Mouse (Mus musculus): ENCODE data around the gene Cdc42ep4. TPM values are rescaled to one million over a fixed set of nuclear protein-coding genes. Genes with fewer than 3 reads are reported as not detected.

Gene Cdc42ep4
- polyA plus RNA-seq, 2 experiments: 47.3 to 49.6 TPM

- Histone ChIP-seq H3K36me3 (ENCODE audit: control insufficient read depth, insufficient read depth, low read length) (peaks cover 18% of the 10 kb centered on the region), H3K27me3 (ENCODE audit: control insufficient read depth, insufficient read depth, low read length) (no peaks in the 10 kb centered on the region), H3K9ac (ENCODE audit: low read depth, low read length, severe bottlenecking) (no peak overlapping the region), H3K27ac (replicated peaks; ENCODE audit: low read depth, low read length) (no peak overlapping the region), H3K4me3 (replicated peaks; ENCODE audit: low read length) (no peak overlapping the region), H3K9me3 (ENCODE audit: control insufficient read depth, low read length) (no peaks in the 10 kb centered on the region), H3K4me2 (replicated peaks; ENCODE audit: low read depth, low read length, severe bottlenecking) (no peak overlapping the region), H3K4me1 (ENCODE audit: control insufficient read depth, insufficient read depth, low read length) (no peaks in the 10 kb centered on the region)
- WGBS: 86% methylated on average over 7 of the region's 7 CpGs
- no peak for TF ChIP-seq POLR2A (IDR thresholded peaks at IDR 0.05; ENCODE audit: borderline replicate concordance, extremely low read depth, insufficient read depth, insufficient read length)
- DNase-seq (ENCODE audit: low spot score) (no peak), ATAC-seq (ENCODE audit: low FRiP score, low read depth) (no peak)
Observed at GRCm38 (mm10) chr11:113699643-113700042, 52.0 kb downstream of the Cdc42ep4 start.

GRCm38 (mm10) chr11:113698013-113698545, 53.6 kb downstream of the Cdc42ep4 start:
- no peak for DNase-seq (ENCODE audit: low spot score)
- no peak overlapping the region for H3K4me2 ChIP-seq (replicated peaks; ENCODE audit: low read depth, low read length, severe bottlenecking)
- no peak overlapping the region for H3K9ac ChIP-seq (ENCODE audit: low read depth, low read length, severe bottlenecking)
- H3K27me3 ChIP-seq (ENCODE audit: control insufficient read depth, insufficient read depth, low read length): no peaks in the 10 kb centered on the region
- no peaks in the 10 kb centered on the region for H3K9me3 ChIP-seq (ENCODE audit: control insufficient read depth, low read length)
- no peak overlapping the region for H3K4me3 ChIP-seq (replicated peaks; ENCODE audit: low read length)
- ATAC-seq (ENCODE audit: low FRiP score, low read depth): no peak
- H3K27ac ChIP-seq (replicated peaks; ENCODE audit: low read depth, low read length): no peak overlapping the region
- TF ChIP-seq POLR2A (IDR thresholded peaks at IDR 0.05; ENCODE audit: borderline replicate concordance, extremely low read depth, insufficient read depth, insufficient read length): no peak
- peaks cover 34% of the 10 kb centered on the region for H3K36me3 ChIP-seq (ENCODE audit: control insufficient read depth, insufficient read depth, low read length)
- 83% methylated on average over 12 of the region's 12 CpGs for WGBS
- no peaks in the 10 kb centered on the region for H3K4me1 ChIP-seq (ENCODE audit: control insufficient read depth, insufficient read depth, low read length)

- WGBS: 82% methylated on average over 5 of the region's 5 CpGs
- ATAC-seq (ENCODE audit: low FRiP score, low read depth) (no peak), DNase-seq (ENCODE audit: low spot score) (no peak)
- Histone ChIP-seq H3K9ac (ENCODE audit: low read depth, low read length, severe bottlenecking) (no peak overlapping the region), H3K27ac (replicated peaks; ENCODE audit: low read depth, low read length) (no peak overlapping the region), H3K4me2 (replicated peaks; ENCODE audit: low read depth, low read length, severe bottlenecking) (no peak overlapping the region), H3K4me1 (ENCODE audit: control insufficient read depth, insufficient read depth, low read length) (no peaks in the 10 kb centered on the region), H3K4me3 (replicated peaks; ENCODE audit: low read length) (no peak overlapping the region), H3K36me3 (ENCODE audit: control insufficient read depth, insufficient read depth, low read length) (peaks cover 39% of the 10 kb centered on the region), H3K9me3 (ENCODE audit: control insufficient read depth, low read length) (no peaks in the 10 kb centered on the region), H3K27me3 (ENCODE audit: control insufficient read depth, insufficient read depth, low read length) (no peaks in the 10 kb centered on the region)
- TF ChIP-seq POLR2A (IDR thresholded peaks at IDR 0.05; ENCODE audit: borderline replicate concordance, extremely low read depth, insufficient read depth, insufficient read length): no peak
Observed at GRCm38 (mm10) chr11:113697571-113697970, 54.1 kb downstream of the Cdc42ep4 start.

- no peak for ATAC-seq (ENCODE audit: low FRiP score, low read depth)
- H3K4me1 ChIP-seq (ENCODE audit: control insufficient read depth, insufficient read depth, low read length): no peaks in the 10 kb centered on the region
- WGBS: 68% methylated on average over 3 of the region's 3 CpGs
Observed at GRCm38 (mm10) chr11:113691851-113692250, 59.8 kb downstream of the Cdc42ep4 start.

GRCm38 (mm10) chr11:113691318-113691717, 60.4 kb downstream of the Cdc42ep4 start:
- Histone ChIP-seq H3K36me3 (ENCODE audit: control insufficient read depth, insufficient read depth, low read length) (peaks cover 81% of the 10 kb centered on the region), H3K4me1 (ENCODE audit: control insufficient read depth, insufficient read depth, low read length) (no peaks in the 10 kb centered on the region), H3K9me3 (ENCODE audit: control insufficient read depth, low read length) (no peaks in the 10 kb centered on the region), H3K9ac (ENCODE audit: low read depth, low read length, severe bottlenecking) (no peak overlapping the region), H3K27ac (replicated peaks; ENCODE audit: low read depth, low read length) (no peak overlapping the region), H3K27me3 (ENCODE audit: control insufficient read depth, insufficient read depth, low read length) (no peaks in the 10 kb centered on the region), H3K4me2 (replicated peaks; ENCODE audit: low read depth, low read length, severe bottlenecking) (no peak overlapping the region), H3K4me3 (replicated peaks; ENCODE audit: low read length) (no peak overlapping the region)
- no peak for ATAC-seq (ENCODE audit: low FRiP score, low read depth)
- 86% methylated on average over 5 of the region's 5 CpGs for WGBS
- TF ChIP-seq POLR2A (IDR thresholded peaks at IDR 0.05; ENCODE audit: borderline replicate concordance, extremely low read depth, insufficient read depth, insufficient read length): no peak
- DNase-seq (ENCODE audit: low spot score): no peak

More at GRCm38 (mm10) chr11:113691851-113692250, 59.8 kb downstream of the Cdc42ep4 start:
- DNase-seq (ENCODE audit: low spot score): no peak
- Histone ChIP-seq H3K9ac (ENCODE audit: low read depth, low read length, severe bottlenecking) (no peak overlapping the region), H3K4me2 (replicated peaks; ENCODE audit: low read depth, low read length, severe bottlenecking) (no peak overlapping the region), H3K27me3 (ENCODE audit: control insufficient read depth, insufficient read depth, low read length) (no peaks in the 10 kb centered on the region), H3K9me3 (ENCODE audit: control insufficient read depth, low read length) (no peaks in the 10 kb centered on the region), H3K27ac (replicated peaks; ENCODE audit: low read depth, low read length) (no peak overlapping the region), H3K36me3 (ENCODE audit: control insufficient read depth, insufficient read depth, low read length) (peaks cover 85% of the 10 kb centered on the region), H3K4me3 (replicated peaks; ENCODE audit: low read length) (no peak overlapping the region)
- no peak for TF ChIP-seq POLR2A (IDR thresholded peaks at IDR 0.05; ENCODE audit: borderline replicate concordance, extremely low read depth, insufficient read depth, insufficient read length)

Measured in limb, embryonic 14.5 days (tissue).